Mouse (Mus musculus) hindbrain, postnatal 0 days (tissue): ENCODE data around the gene Gli3. TPM values are rescaled to one million over a fixed set of nuclear protein-coding genes. Genes with fewer than 3 reads are reported as not detected.

Experiments
- ATAC-seq: fragments of 200-750 bp; cut with Nextera tagmentation; 2 replicates; pipeline ENCODE4 v1.8.0; 2017; ENCODE audit warnings: mild to moderate bottlenecking, moderate TSS enrichment, moderate library complexity
- DNase-seq: peaks from one replicate; pipeline ENCODE4 v3.0.0-alpha.2; 2015; ENCODE audit warnings: low spot score
- H3K27ac ChIP-seq: fragments of 300-500 bp; sonication (generic); 2 replicates; pipeline ENCODE4 v1.5.1; 2014; ENCODE audit warnings: mild to moderate bottlenecking
- H3K27me3 ChIP-seq: fragments of 300-500 bp; sonication (generic); 2 replicates; pipeline ENCODE4 v1.6.1; 2014; ENCODE audit warnings: low read length, mixed read lengths; ENCODE audit not compliant: insufficient read depth
- H3K36me3 ChIP-seq: fragments of 300-500 bp; sonication (generic); 2 replicates; pipeline ENCODE4 v1.6.1; 2014; ENCODE audit warnings: low read length, mixed read lengths; ENCODE audit not compliant: insufficient read depth
- H3K4me1 ChIP-seq: fragments of 300-500 bp; sonication (generic); 2 replicates; pipeline ENCODE4 v1.6.1; 2014; ENCODE audit warnings: antibody characterized with exemption, low read length, mixed read lengths; ENCODE audit not compliant: insufficient read depth
- H3K4me2 ChIP-seq: fragments of 300-500 bp; sonication (generic); 2 replicates; pipeline ENCODE4 v1.6.1; 2014; ENCODE audit warnings: low read depth, mild to moderate bottlenecking, low read length, moderate library complexity, mixed read lengths
- H3K4me3 ChIP-seq: fragments of 300-500 bp; sonication (generic); 2 replicates; pipeline ENCODE4 v1.5.1; 2014; ENCODE audit warnings: low read length
- H3K9ac ChIP-seq: fragments of 300-500 bp; sonication (generic); replicated peaks from 2 replicates; pipeline ENCODE4 v1.6.1; 2014; ENCODE audit warnings: mild to moderate bottlenecking, low read length, moderate library complexity, mixed read lengths
- H3K9me3 ChIP-seq: fragments of 300-500 bp; sonication (generic); 2 replicates; pipeline ENCODE4 v1.6.1; 2016; ENCODE audit warnings: low read length, mixed read lengths
- CTCF ChIP-seq: IDR thresholded peaks from 2 replicates; pipeline ENCODE4 v1.5.1; 2016; ENCODE audit warnings: antibody characterized with exemption, control low read depth, low read depth
- WGBS: fragments of 180-500 bp; shearing (Covaris S2); extraction: QIAGEN DNeasy Blood & Tissue Kit; methylation state at CpG from one replicate; pipeline ENCODE4 v1.1.7; 2014; 5-methylcytosine and 5-hydroxymethylcytosine counted together
- polyA plus RNA-seq: library from polyadenylated mRNA; unstranded; fragments of >200 nt; fragmentation: Nextera tagmentation; extraction: Ambion mirVana; gene quantifications from 2 replicates; pipeline ENCODE4 v1.2.1, GENCODE M21; 2015
- total RNA-seq: library from RNA; depleted of rRNA; stranded (reverse); fragments of >200 nt; gene quantifications from 2 replicates; pipeline ENCODE4 v1.2.3, GENCODE M21; 2014

Gene Gli3
- total and polyA plus RNA-seq, 2 experiments from 2014 or later, result 3.7 to 7.3 TPM

- H3K36me3 ChIP-seq, result no peaks in the 10 kb centered on the region
- H3K27ac ChIP-seq, result no peak overlapping the region
- no peak overlapping the region for H3K4me2 ChIP-seq
- no peaks in the 10 kb centered on the region for H3K9me3 ChIP-seq
- ATAC-seq, result no peak
- no peak overlapping the region for H3K9ac ChIP-seq
- no peaks in the 10 kb centered on the region for H3K4me1 ChIP-seq
- H3K4me3 ChIP-seq, result no peak overlapping the region
- 87% methylated on average over 7 of the region's 7 CpGs for WGBS
- TF ChIP-seq CTCF, result no peak
- H3K27me3 ChIP-seq, result no peaks in the 10 kb centered on the region
- no peak for DNase-seq
Observed at GRCm38 (mm10) chr13:15446782-15447564, 16.1 kb upstream of the Gli3 start.

DNA sequence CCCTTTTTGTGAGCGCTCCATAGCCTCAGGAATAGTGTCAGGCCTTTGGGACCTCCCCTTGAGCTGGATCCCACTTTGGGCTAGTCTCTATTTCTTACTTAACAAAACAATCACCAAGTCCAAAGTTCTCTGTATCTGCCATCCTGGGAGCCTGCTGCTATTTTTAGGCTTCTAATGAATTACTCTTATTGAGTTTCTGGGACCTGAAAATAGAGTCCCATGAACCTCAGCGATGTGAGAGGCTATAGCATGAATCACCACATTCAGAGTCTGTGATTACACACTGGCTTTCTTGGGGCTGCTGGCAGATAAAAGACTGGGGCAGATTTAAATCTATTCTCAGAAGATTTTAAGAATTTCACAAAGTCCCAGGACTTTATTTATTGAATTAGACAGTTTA, 12.1 kb upstream of the Gli3 start:
- WGBS, result 68% methylated on average over 2 of the region's 2 CpGs
- Histone ChIP-seq H3K9me3 (no peaks in the 10 kb centered on the region), H3K9ac (no peak overlapping the region), H3K27me3 (no peaks in the 10 kb centered on the region), H3K36me3 (no peaks in the 10 kb centered on the region), H3K4me1 (no peaks in the 10 kb centered on the region), H3K27ac (no peak overlapping the region), H3K4me3 (no peak overlapping the region), H3K4me2 (no peak overlapping the region)
- DNase-seq (no peak), ATAC-seq (no peak)
- no peak for TF ChIP-seq CTCF

GRCm38 (mm10) chr13:15457841-15458240, 5.2 kb upstream of the Gli3 start:
- no peaks in the 10 kb centered on the region; the same call in 1 of the 2 replicates for H3K27me3 ChIP-seq
- H3K9ac ChIP-seq, result no peak overlapping the region
- no peak for DNase-seq
- no peak overlapping the region for H3K27ac ChIP-seq
- no peak overlapping the region for H3K4me3 ChIP-seq
- H3K9me3 ChIP-seq, result no peaks in the 10 kb centered on the region
- H3K36me3 ChIP-seq, result no peaks in the 10 kb centered on the region
- H3K4me1 ChIP-seq, result no peaks in the 10 kb centered on the region
- WGBS, result 65% methylated on average over 5 of the region's 5 CpGs
- H3K4me2 ChIP-seq, result no peak overlapping the region
- no peak for ATAC-seq
- TF ChIP-seq CTCF, result no peak

DNA sequence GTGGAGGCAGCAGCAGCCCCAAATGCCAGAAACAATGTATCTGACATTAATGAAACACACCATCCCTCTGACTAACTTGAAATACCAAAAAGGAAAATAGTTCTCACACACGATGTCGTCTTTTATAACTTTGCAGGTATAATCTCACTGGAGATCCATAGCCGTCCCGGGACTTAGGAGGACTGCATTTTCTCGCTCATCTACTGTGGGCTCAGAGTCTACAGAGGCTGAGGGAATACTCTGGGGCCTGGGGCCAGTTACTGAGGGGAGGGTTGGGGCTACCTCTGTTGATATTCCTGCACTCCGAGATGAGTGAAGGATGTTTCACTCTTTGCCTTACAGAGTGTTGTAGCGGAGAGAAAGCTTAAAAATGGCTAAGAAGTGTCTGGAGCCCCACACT, 1.1 kb upstream of the Gli3 start:
- H3K36me3 ChIP-seq, result no peaks in the 10 kb centered on the region
- no peak overlapping the region for H3K9ac ChIP-seq
- 22% methylated on average over 7 of the region's 7 CpGs for WGBS
- no peaks in the 10 kb centered on the region for H3K4me1 ChIP-seq
- TF ChIP-seq CTCF, result no peak
- no peak overlapping the region for H3K4me3 ChIP-seq
- H3K27ac ChIP-seq, result no peak overlapping the region
- no peak for DNase-seq
- H3K4me2 ChIP-seq, result no peak overlapping the region
- no peak for ATAC-seq
- no peaks in the 10 kb centered on the region for H3K9me3 ChIP-seq
- H3K27me3 ChIP-seq, result no peaks in the 10 kb centered on the region; the same call in none of the 2 replicates

- H3K4me1 ChIP-seq, result no peaks in the 10 kb centered on the region
Observed at GRCm38 (mm10) chr13:15463492-15464080, 551 bp downstream of the Gli3 start.

DNA sequence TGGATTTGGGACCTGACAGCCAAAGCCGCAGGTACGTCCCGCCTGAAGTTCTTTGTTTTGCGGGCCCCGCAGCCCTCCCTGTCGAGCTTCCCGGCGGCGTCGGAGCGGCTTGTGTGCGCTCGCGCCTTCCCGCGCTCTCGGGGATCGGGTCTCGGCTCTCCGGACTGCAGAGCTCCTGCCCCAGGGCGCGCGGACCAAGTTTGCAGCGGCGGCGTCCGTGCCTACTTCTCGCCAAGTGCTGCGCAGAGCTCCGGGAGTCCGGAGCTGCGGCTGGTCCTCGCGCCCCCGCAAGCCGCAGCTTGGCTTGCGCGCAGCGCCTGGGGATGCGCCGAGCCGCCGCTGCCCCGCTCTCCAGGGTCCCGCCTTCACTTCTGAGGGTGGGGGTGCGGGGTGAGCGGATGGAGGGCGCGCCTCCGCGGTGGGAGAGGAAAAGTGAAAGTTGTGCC, 1.1 kb downstream of the Gli3 start:
- H3K4me1 ChIP-seq, result no peaks in the 10 kb centered on the region
- ATAC-seq (peak; percentile 16; the same call in 1 of the 2 replicates), DNase-seq (peak; percentile 38)
- H3K36me3 ChIP-seq, result no peaks in the 10 kb centered on the region
- no peaks in the 10 kb centered on the region for H3K9me3 ChIP-seq
- under 1% methylated on average over 51 of the region's 51 CpGs for WGBS
- H3K27me3 ChIP-seq, result no peaks in the 10 kb centered on the region; the same call in none of the 2 replicates
- peak overlapping the region; percentile 66 for H3K4me3 ChIP-seq
- no peak for TF ChIP-seq CTCF
- peak overlapping the region; percentile 73; the same call in 1 of the 2 replicates for H3K27ac ChIP-seq
- H3K4me2 ChIP-seq, result peak overlapping the region; percentile 79
- peak overlapping the region; percentile 62 for H3K9ac ChIP-seq

More at GRCm38 (mm10) chr13:15463492-15464080, 551 bp downstream of the Gli3 start:
- Histone ChIP-seq H3K9me3 (no peaks in the 10 kb centered on the region), H3K4me3 (peak overlapping the region; percentile 66), H3K27me3 (no peaks in the 10 kb centered on the region; the same call in none of the 2 replicates), H3K27ac (peak overlapping the region; percentile 73; the same call in 1 of the 2 replicates), H3K36me3 (no peaks in the 10 kb centered on the region), H3K9ac (peak overlapping the region; percentile 62), H3K4me2 (peak overlapping the region; percentile 79)
- 1% methylated on average over 43 of the region's 70 CpGs for WGBS
- peak; percentile 79 for ATAC-seq
- DNase-seq, result peak; percentile 62
- no peak for TF ChIP-seq CTCF
